Mouse (Mus musculus) intestine, embryonic 15.5 days (tissue): ENCODE results near the gene Gm29276. TPM values are rescaled to one million over a fixed set of nuclear protein-coding genes. Genes with fewer than 3 reads are reported as not detected.
"Not testable (repeated sequence)": the region's sequence is repeated elsewhere in the genome, so short reads cannot be mapped to it uniquely, and the experiment has no call there.

ENCODE experiments used
- ATAC-seq: fragments of 200-750 bp; cut with Nextera tagmentation; 2 replicates; pipeline ENCODE4 v1.8.0; 2017; ENCODE audit warnings: moderate TSS enrichment, moderate library complexity
- H3K27ac ChIP-seq: fragments of 300-500 bp; sonication (generic); 2 replicates; pipeline ENCODE4 v1.5.1; 2015; ENCODE audit warnings: mild to moderate bottlenecking, inconsistent platforms
- H3K27me3 ChIP-seq: fragments of 300-500 bp; sonication (generic); replicated peaks from 2 replicates; pipeline ENCODE4 v1.6.1; 2015; ENCODE audit warnings: inconsistent platforms
- H3K36me3 ChIP-seq: fragments of 300-500 bp; sonication (generic); 2 replicates; pipeline ENCODE4 v1.6.1; 2015; ENCODE audit warnings: inconsistent platforms
- H3K4me1 ChIP-seq: fragments of 300-500 bp; sonication (generic); replicated peaks from 2 replicates; pipeline ENCODE4 v1.6.1; 2015; ENCODE audit warnings: inconsistent platforms
- H3K4me2 ChIP-seq: fragments of 300-500 bp; sonication (generic); replicated peaks from 2 replicates; pipeline ENCODE4 v1.6.1; 2015; ENCODE audit warnings: mild to moderate bottlenecking, inconsistent platforms
- H3K4me3 ChIP-seq: fragments of 300-500 bp; sonication (generic); replicated peaks from 2 replicates; pipeline ENCODE4 v1.5.1; 2015; ENCODE audit warnings: inconsistent platforms
- H3K9ac ChIP-seq: fragments of 300-500 bp; sonication (generic); 2 replicates; pipeline ENCODE4 v1.6.1; 2015; ENCODE audit warnings: inconsistent platforms
- H3K9me3 ChIP-seq: fragments of 300-500 bp; sonication (generic); 2 replicates; pipeline ENCODE4 v1.6.1; 2016; ENCODE audit warnings: inconsistent platforms
- WGBS: fragments of 180-500 bp; shearing (Covaris S2); methylation state at CpG from one replicate; pipeline ENCODE4 v1.1.7; 2015; 5-methylcytosine and 5-hydroxymethylcytosine counted together
- polyA plus RNA-seq: library from polyadenylated mRNA; unstranded; fragments of >200 nt; fragmentation: Nextera tagmentation; extraction: Ambion mirVana; gene quantifications from 2 replicates; pipeline ENCODE4 v1.2.1, GENCODE M21; 2015

The Gm29276 gene
- polyA plus RNA-seq = not detected in 2 replicates

DNA sequence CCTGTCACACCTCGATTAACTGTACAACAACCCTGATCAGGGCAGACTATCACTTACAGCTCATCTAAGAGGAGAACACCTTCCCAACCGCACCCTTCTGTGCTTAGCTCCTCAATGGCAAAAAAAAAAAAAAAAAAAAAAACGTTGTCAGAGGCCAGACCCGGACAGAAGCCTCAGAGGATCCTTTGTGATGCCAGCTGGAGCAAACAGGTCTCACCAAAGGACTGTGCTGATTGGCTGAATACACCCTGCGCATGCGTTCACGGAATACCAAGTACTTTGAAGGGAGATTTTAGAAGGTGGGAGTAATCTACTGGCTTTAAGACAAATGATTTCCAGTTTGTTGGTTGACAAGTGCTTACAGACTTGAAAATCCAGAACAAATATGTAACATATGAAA, at the start of gene Gm29276:
TSS of gene Gm29276 (minus strand) at position 101 of the 400 bp plus-strand sequence.
- H3K4me1 ChIP-seq, H3K36me3 ChIP-seq, H3K27me3 ChIP-seq, H3K4me3 ChIP-seq, H3K9me3 ChIP-seq, H3K27ac ChIP-seq, ATAC-seq, H3K9ac ChIP-seq, H3K4me2 ChIP-seq: not testable (repeated sequence)
- no CpG with 5 or more reads among the region's 7 CpGs for WGBS
